Mouse (Mus musculus) MEL (cell line): ENCODE results near the gene 4430402I18Rik. TPM values are rescaled to one million over a fixed set of nuclear protein-coding genes. Genes with fewer than 3 reads are reported as not detected.

ENCODE experiments used
- DNase-seq: peaks from one replicate; pipeline ENCODE4 v3.0.0; 2011; ENCODE audit warnings: low read depth, low spot score
- H3K27ac ChIP-seq: 2 replicates; pipeline ENCODE4 v1.5.1; 2012; ENCODE audit warnings: low read depth, mild to moderate bottlenecking, control low read depth, low read length, moderate library complexity; ENCODE audit not compliant: control insufficient read depth
- H3K27me3 ChIP-seq, 2 experiments: fragments of 150-350 bp in 1 of 2; sonication (generic) in 1 of 2; 2 replicates each; pipeline ENCODE4 v1.6.1; 2012; ENCODE audit warnings: low read length in 2 of 2, mild to moderate bottlenecking in 2 of 2, improper control_type of control experiment in 1 of 2, moderate library complexity in 1 of 2; ENCODE audit not compliant: insufficient read depth in 2 of 2, control insufficient read depth in 1 of 2
- H3K36me3 ChIP-seq, 2 experiments: 2 replicates each; pipeline ENCODE4 v1.6.1; 2012 to 2014; ENCODE audit warnings: low read length in 2 of 2, improper control_type of control experiment in 1 of 2, inconsistent platforms in 1 of 2, mild to moderate bottlenecking in 1 of 2; ENCODE audit not compliant: insufficient read depth in 2 of 2, control insufficient read depth in 1 of 2
- H3K4me1 ChIP-seq, 2 experiments: fragments of 150-350 bp in 1 of 2; sonication (generic) in 1 of 2; 2 replicates each; pipeline ENCODE4 v1.6.1; 2012; ENCODE audit warnings: low read length in 2 of 2, improper control_type of control experiment in 1 of 2, mild to moderate bottlenecking in 1 of 2; ENCODE audit not compliant: insufficient read depth in 2 of 2, control insufficient read depth in 1 of 2
- H3K4me3 ChIP-seq, 2 experiments: fragments of 150-350 bp in 1 of 2; sonication (generic) in 1 of 2; 2 replicates each; pipeline ENCODE4 v1.5.1; 2012; ENCODE audit warnings: low read depth in 2 of 2, low read length in 2 of 2, mild to moderate bottlenecking in 2 of 2, moderate library complexity in 2 of 2, control low read depth in 1 of 2, improper control_type of control experiment in 1 of 2; ENCODE audit not compliant: control insufficient read depth in 1 of 2, insufficient read depth in 1 of 2
- H3K79me2 ChIP-seq: 2 replicates; pipeline ENCODE4 v1.6.1; 2012; ENCODE audit warnings: mild to moderate bottlenecking, low read length, moderate library complexity; ENCODE audit not compliant: control insufficient read depth, poor library complexity, insufficient read depth
- H3K9ac ChIP-seq: 2 replicates; pipeline ENCODE4 v1.6.1; 2012; ENCODE audit warnings: low read depth, mild to moderate bottlenecking, control low read depth, low read length, moderate library complexity; ENCODE audit not compliant: control insufficient read depth, poor library complexity, severe bottlenecking
- H3K9me3 ChIP-seq: fragments of 150-350 bp; sonication (generic); replicated peaks from 2 replicates; pipeline ENCODE4 v1.6.1; 2012; ENCODE audit warnings: mild to moderate bottlenecking, low read length, improper control_type of control experiment, moderate library complexity; ENCODE audit not compliant: insufficient read depth
- EP300 ChIP-seq, 2 experiments: IDR thresholded peaks; 2 replicates each; pipeline ENCODE4 v1.6.1; 2011; ENCODE audit warnings: improper control_type of control experiment in 2 of 2, low read length in 2 of 2, low read depth in 1 of 2, mild to moderate bottlenecking in 1 of 2
- GABPA ChIP-seq: IDR thresholded peaks from 2 replicates; pipeline ENCODE4 v1.6.1; 2012; ENCODE audit warnings: low read depth, mild to moderate bottlenecking, inconsistent platforms, low read length, improper control_type of control experiment, moderate library complexity
- MAFK ChIP-seq: IDR thresholded peaks from 2 replicates; pipeline ENCODE4 v1.6.1; 2011; ENCODE audit warnings: low read depth, mild to moderate bottlenecking, low read length, improper control_type of control experiment, borderline replicate concordance
- MAX ChIP-seq: IDR thresholded peaks from 2 replicates; pipeline ENCODE4 v1.6.1; 2011; ENCODE audit warnings: low read length, improper control_type of control experiment
- MEF2A ChIP-seq: IDR thresholded peaks from 2 replicates; pipeline ENCODE4 v1.6.1; 2014; ENCODE audit warnings: low read depth, mild to moderate bottlenecking, inconsistent platforms, low read length, improper control_type of control experiment; ENCODE audit not compliant: poor library complexity, insufficient replicate concordance, severe bottlenecking; ENCODE audit errors: extremely low read depth
- MXI1 ChIP-seq: IDR thresholded peaks from 2 replicates; pipeline ENCODE4 v1.6.1; 2011; ENCODE audit warnings: mild to moderate bottlenecking, low read depth, low read length, improper control_type of control experiment
- MYB ChIP-seq: IDR thresholded peaks from 2 replicates; pipeline ENCODE4 v1.6.1; 2011; ENCODE audit warnings: mild to moderate bottlenecking, low read depth, low read length, improper control_type of control experiment
- NELFE ChIP-seq: IDR thresholded peaks from 2 replicates; pipeline ENCODE4 v1.6.1; 2011; ENCODE audit warnings: low read depth, low read length, improper control_type of control experiment
- SIN3A ChIP-seq: IDR thresholded peaks from 2 replicates; pipeline ENCODE4 v1.6.1; 2012; ENCODE audit warnings: low read length, improper control_type of control experiment, inconsistent platforms
- UBTF ChIP-seq: IDR thresholded peaks from 2 replicates; pipeline ENCODE4 v1.6.1; 2012; ENCODE audit warnings: low read depth, mild to moderate bottlenecking, inconsistent platforms, low read length, improper control_type of control experiment, moderate library complexity, borderline replicate concordance; ENCODE audit not compliant: insufficient read depth
- USF1 ChIP-seq: IDR thresholded peaks from 2 replicates; pipeline ENCODE4 v1.6.1; 2014; ENCODE audit warnings: low read depth, mild to moderate bottlenecking, inconsistent platforms, low read length, improper control_type of control experiment, moderate library complexity
- ZC3H11A ChIP-seq: IDR thresholded peaks from 2 replicates; pipeline ENCODE4 v1.6.1; 2012; ENCODE audit warnings: low read depth, mild to moderate bottlenecking, inconsistent platforms, low read length, improper control_type of control experiment
- ZKSCAN1 ChIP-seq: IDR thresholded peaks from 2 replicates; pipeline ENCODE4 v1.6.1; 2012; ENCODE audit warnings: low read depth, mild to moderate bottlenecking, inconsistent platforms, low read length, improper control_type of control experiment, moderate library complexity
- ZMIZ1 ChIP-seq: IDR thresholded peaks from 2 replicates; pipeline ENCODE4 v1.6.1; 2012; ENCODE audit warnings: low read depth, mild to moderate bottlenecking, inconsistent platforms, low read length, improper control_type of control experiment, moderate library complexity
- ZNF384 ChIP-seq: IDR thresholded peaks from 2 replicates; pipeline ENCODE4 v1.6.1; 2012; ENCODE audit warnings: low read depth, mild to moderate bottlenecking, inconsistent platforms, low read length, improper control_type of control experiment
- polyA plus RNA-seq, 2 experiments: library from polyadenylated mRNA; stranded (reverse) in 1 of 2; unstranded in 1 of 2; fragments of >175 nt in 1 of 2; fragments of >200 nt in 1 of 2; gene quantifications; 2 replicates each; pipeline versions ENCODE4 v1.2.1 to v1.2.4; 2012; ENCODE audit warnings: low replicate concordance in 2 of 2, low read depth in 1 of 2; ENCODE audit not compliant: insufficient read length in 2 of 2, insufficient read depth in 1 of 2, missing spikeins in 1 of 2
- total RNA-seq: library from RNA; depleted of rRNA; stranded (reverse); fragments of 300-350 nt; gene quantifications from 2 replicates; pipeline ENCODE4 v1.2.3, GENCODE M21; 2012

The 4430402I18Rik gene
- total and polyA plus RNA-seq, 3 experiments, result not detected

- H3K36me3 ChIP-seq, result peaks cover 0 to 23% of the 10 kb centered on the region in 2 experiments; a peak in 3 of 4 replicates
- TF ChIP-seq NELFE (no peak), ZMIZ1 (no peak)
- no peaks in the 10 kb centered on the region for H3K27me3 ChIP-seq
Measured at GRCm38 (mm10) chr19:28997976-28998630, 30.5 kb upstream of the 4430402I18Rik start.

GRCm38 (mm10) chr19:28995366-28995765 lies 27.8 kb upstream of the 4430402I18Rik start:
- H3K36me3 ChIP-seq, result peaks cover 9 to 13% of the 10 kb centered on the region in 2 experiments
- no peak for TF ChIP-seq MYB
- no peak for TF ChIP-seq ZNF384
- TF ChIP-seq MXI1, result no peak

More at GRCm38 (mm10) chr19:28997976-28998630, 30.5 kb upstream of the 4430402I18Rik start:
- Histone ChIP-seq H3K9ac (no peak overlapping the region), H3K27ac (no peak overlapping the region), H3K79me2 (peaks cover 9% of the 10 kb centered on the region), H3K4me1 (no peaks in the 10 kb centered on the region), H3K4me3 (no peak overlapping the region), H3K9me3 (no peaks in the 10 kb centered on the region)
- DNase-seq, result no peak

GRCm38 (mm10) chr19:28994870-28995269 lies 27.3 kb upstream of the 4430402I18Rik start:
- TF ChIP-seq ZKSCAN1 (no peak), ZMIZ1 (no peak), USF1 (no peak), MYB (no peak), MEF2A (no peak), SIN3A (no peak), MAX (no peak), UBTF (no peak), GABPA (no peak), ZC3H11A (no peak), MAFK (no peak), EP300 (IDR thresholded peaks at IDR 0.05; ENCODE audit: low read depth in 1 of 2, low read length in 2 of 2) (no peak)
- TF ChIP-seq, all 39 proteins: peak for 0
- no peaks in the 10 kb centered on the region for H3K27me3 ChIP-seq

More at GRCm38 (mm10) chr19:28995366-28995765, 27.8 kb upstream of the 4430402I18Rik start:
- no peak for DNase-seq
- Histone ChIP-seq H3K27ac (no peak overlapping the region), H3K27me3 (no peaks in the 10 kb centered on the region), H3K4me3 (no peak overlapping the region), H3K79me2 (peaks cover 24% of the 10 kb centered on the region), H3K9ac (no peak overlapping the region), H3K4me1 (peaks cover 4 to 8% of the 10 kb centered on the region in 2 experiments; a peak in 2 of 4 replicates), H3K9me3 (no peaks in the 10 kb centered on the region)

More at GRCm38 (mm10) chr19:28994870-28995269, 27.3 kb upstream of the 4430402I18Rik start:
- peaks cover 4 to 8% of the 10 kb centered on the region in 2 experiments; a peak in 2 of 4 replicates for H3K4me1 ChIP-seq
- no peak overlapping the region for H3K27ac ChIP-seq
- H3K4me3 ChIP-seq, result no peak overlapping the region
- H3K9ac ChIP-seq, result no peak overlapping the region
- H3K36me3 ChIP-seq, result peaks cover 9 to 11% of the 10 kb centered on the region in 2 experiments
- no peak for DNase-seq
- H3K79me2 ChIP-seq, result peaks cover 26% of the 10 kb centered on the region
- no peaks in the 10 kb centered on the region for H3K9me3 ChIP-seq
